Mouse (Mus musculus) embryo, embryonic 10.5 days (tissue): ENCODE data around the gene Hspa12a.

Source experiments
- DNase-seq: peaks from one replicate; pipeline ENCODE4 v3.0.0-alpha.2; 2015; ENCODE audit warnings: low spot score

The Hspa12a gene

GRCm38 (mm10) chr19:58823301-58823700, 120.2 kb downstream of the Hspa12a start:
- no peak for DNase-seq

DNA sequence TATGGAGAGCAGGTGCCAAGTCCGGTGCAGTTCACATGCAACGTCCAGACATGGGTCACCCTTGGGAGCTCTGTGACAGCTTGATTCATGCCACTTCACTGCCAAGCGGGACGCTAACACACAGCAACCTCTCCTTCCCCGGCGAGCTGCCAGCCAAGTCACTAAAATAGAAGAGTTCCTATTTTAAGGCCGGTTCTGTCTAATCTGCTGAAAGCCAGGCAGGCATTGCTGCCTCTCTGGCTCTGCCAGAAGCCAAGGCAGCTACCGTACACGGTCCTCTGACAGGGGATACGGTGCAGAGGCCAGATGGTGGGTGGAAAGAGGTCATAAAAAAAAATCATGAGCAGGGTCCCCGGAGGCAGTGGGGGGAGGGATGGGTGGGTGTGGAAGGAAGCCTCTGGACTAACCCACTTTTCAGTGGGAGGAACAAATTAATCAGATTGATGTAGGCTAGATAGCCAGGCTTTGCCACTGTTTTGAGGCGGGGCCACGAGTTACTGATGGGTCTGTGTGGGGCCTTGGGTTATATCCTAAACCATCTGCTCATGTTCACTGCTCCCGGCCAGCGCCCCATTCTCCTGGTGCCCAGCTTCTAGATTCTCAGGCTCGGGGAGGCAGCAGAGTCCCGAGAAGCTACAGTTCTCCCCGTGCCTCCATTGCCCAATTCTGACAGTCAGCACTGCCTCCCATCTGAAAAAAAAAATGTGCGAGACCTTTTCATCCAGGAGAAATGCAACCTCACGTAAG, 120.8 kb downstream of the Hspa12a start:
- peak; percentile 21 for DNase-seq

DNA sequence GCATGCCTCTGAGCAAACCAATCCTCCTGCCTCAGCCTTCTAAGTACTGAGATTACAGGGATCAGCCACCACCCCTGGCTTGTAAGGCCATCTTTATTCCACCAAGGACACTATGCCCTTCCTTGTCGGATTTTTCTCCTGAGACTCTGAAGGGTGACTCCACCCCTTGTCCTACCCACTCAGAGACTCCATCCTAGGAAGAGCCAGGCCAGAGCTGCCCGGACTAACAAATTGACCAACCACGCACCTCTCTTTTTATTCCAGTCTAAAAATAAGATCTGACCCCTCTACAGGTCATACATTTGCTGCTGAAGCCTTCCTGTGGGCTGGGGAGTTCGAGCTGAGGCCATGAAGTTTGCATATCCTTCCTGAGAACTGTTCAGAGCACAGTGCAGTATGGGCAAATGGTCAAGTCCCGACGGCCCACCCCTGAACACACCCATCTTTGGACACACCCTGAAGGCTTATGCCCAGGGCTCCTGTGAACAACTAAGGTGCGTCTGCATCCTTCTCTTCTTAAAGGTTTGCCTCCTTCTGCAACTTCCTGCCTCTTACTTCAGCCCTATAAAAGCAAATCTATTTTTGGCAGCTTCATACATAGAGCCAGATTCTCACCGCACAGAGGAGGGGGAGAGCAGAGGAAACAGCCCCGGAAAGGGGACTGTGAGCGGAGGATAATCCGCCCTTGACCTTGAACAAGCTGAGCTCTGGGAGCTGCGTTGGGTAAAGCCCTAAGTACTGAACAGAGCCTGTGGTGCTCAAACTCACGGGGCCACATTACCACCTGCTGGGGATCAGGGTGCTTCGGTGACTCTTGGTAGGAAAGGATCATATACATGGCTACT, 124.7 kb downstream of the Hspa12a start:
- no peak for DNase-seq

DNA sequence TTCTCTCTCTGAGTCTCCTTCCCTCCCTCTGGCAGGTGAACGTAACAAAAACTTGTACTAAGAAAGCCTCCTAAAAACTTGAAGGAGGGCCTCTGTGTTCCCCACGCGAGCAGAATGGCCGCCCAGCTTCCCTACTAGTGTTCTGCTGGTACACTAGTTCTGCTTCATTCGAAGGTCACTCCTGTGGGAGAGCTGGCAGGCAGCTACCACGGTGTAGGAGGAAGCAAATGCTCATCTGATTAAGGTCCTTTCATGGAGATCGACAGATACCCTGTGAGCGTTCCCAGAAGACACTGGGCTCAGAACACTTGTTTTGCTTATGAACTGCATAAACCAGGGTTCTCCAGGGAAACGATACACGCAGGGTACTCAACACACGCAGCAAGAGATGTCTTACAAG, 126.1 kb downstream of the Hspa12a start:
- no peak for DNase-seq

DNA sequence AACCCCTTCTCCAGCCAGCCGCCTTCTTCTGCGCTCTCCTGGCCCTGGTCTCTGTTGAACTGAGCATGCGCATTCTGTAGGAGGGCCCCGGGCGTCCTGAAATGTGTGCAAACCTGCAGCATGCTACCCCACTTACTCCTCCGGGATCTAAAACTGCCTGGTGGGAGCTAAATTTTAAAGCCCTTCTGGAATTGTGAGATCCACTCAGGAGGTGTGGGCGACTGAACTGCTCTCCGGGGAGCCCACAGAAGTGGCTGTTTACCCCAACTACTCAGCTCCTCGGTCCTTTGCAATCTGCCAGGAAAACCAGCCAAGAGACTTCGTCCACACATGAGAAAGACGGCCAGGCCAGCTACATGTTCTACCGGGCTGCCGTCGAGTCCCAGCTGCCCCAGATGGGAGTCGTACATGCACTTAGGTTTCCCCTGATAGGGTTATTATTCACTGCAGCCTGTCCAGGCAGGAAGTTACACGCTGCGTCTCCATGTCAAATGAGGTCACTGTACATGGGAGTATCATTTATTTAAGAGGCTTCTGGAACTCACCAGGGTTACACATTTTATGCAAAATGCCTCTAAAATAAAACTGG, 126.9 kb downstream of the Hspa12a start:
- no peak for DNase-seq

DNA sequence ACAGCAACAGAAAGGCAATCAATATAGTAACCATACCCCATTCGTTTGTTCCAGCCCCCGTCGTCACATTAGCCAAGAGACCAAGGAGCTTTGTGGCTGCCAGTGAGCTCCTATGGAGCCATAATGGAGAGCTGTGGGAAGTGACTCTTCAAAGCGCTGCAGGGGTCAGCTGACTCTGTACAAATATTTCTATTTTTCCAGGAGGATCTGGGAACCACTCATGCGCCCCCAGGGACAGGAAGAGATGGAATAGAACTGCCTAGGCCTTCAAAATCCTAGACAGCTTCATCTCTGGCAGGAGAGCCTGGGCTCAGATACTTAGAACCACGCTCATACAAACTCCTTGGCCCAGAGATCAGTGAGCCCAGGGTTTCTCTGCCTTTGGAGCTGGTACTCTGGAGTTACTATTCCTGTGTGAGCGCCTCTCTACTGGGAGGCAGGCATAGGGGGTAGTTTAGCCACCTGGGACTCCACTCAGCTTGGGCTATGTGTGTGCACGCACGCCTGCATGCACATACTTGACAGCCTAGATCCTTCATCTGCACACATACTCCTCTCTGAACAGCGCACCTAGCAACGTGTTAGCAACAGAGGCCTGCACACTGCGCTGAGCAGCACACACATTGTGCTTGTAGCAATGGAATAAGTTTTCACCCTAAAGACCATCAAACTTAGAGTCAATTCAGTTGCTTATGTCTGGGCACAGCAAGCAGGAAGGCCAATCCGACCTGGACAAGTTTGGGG, 128.1 kb downstream of the Hspa12a start:
- no peak for DNase-seq

GRCm38 (mm10) chr19:58810536-58810935, 132.9 kb downstream of the Hspa12a start:
- no peak for DNase-seq

- DNase-seq: no peak
Measured at GRCm38 (mm10) chr19:58808864-58809263, 134.6 kb downstream of the Hspa12a start.

DNA sequence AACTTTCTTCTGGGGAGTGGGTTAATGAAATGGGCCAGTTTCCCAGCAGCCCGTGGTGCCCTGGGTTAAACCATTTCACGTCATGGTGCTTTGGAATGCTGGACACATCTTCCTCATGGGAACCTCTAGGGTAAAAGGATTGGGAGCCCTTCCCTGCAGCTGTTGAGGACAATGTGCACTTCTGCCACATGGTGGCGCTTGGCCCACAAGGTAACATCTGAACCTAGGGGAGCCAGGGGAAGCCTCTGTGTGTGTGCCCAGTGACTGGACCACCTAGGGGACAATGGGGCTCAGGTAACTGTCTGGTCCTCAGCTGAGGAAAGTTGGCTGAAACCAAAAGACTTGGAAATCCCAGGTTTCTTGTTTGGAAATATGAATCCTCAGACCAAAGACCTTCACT, 137.1 kb downstream of the Hspa12a start:
- DNase-seq: peak; percentile 86

DNA sequence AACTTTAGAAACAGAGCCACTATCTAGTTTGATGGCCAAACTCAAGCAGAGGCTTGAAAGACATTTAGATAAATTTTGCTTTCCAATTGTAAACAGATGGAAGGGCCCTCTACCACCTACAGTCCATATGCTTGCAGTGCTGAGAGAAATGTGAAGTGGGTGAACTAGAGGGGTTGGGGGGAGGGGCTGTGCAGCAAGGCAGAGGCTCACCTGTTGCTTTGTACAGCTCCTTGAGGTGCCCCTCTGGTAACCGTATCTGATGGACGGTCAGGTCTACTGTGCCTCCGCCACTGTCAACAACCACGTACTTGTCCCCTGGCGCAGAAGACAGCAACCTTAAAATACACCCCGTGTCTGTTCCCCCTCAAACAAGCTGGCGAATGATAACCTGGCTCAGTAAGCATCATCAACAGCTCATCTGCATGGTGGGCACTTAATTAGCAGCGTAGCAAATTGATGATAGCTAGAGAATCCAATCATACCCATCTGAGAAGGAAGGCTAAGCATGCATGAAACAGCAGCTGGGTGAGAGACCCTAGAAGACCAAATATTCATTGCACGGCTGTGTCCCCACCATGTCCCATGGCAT, 138.2 kb downstream of the Hspa12a start:
- DNase-seq: no peak

GRCm38 (mm10) chr19:58795114-58795669, 148.3 kb downstream of the Hspa12a start:
- DNase-seq: no peak

DNA sequence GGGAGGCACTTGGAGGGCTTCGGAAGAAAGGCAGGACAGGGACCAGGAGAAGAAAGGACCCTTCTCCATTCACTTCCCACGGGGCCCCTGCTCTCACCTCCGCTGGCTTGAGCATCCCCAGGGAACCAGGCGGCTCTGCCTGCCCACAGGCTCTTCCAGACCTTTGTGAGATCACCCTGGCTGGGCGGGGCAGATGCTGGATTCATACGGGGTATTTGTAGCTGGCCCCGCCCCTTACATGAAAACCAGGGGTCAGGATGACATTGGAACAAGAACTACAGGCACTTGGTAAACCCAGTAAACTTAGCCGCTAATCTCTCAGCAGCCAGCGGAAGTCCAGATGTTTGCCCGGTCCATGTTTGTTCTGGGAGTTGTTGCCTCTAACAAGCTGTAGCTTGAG, 149.2 kb downstream of the Hspa12a start, which contains the start of gene 1700019N19Rik:
TSS of gene 1700019N19Rik (minus strand) at position 178 of the 400 bp plus-strand sequence.
- no peak for DNase-seq

GRCm38 (mm10) chr19:58789194-58789593, 154.3 kb downstream of the Hspa12a start:
- DNase-seq: no peak

DNA sequence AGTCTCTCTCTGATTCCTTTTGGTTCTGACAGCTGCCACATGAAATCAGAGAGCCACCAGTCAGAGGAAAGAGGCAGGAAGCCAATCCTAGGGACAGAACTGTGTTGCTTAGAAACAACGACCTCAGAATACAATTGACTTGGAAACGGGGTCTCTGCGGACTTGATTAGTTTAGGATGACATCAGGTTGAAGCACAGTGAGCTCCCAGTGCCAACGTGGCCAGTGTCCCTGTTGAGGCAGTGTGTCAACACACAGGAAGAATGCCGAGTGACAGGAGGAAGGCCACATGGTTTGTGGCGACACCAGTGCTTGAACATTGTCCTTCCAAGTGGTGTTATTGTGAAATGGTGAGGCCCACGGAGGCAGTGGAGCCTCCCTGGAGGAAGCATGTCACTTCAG, 159.5 kb downstream of the Hspa12a start:
- peak; percentile 35 for DNase-seq

GRCm38 (mm10) chr19:58781566-58781965, 161.9 kb downstream of the Hspa12a start:
- no peak for DNase-seq

DNA sequence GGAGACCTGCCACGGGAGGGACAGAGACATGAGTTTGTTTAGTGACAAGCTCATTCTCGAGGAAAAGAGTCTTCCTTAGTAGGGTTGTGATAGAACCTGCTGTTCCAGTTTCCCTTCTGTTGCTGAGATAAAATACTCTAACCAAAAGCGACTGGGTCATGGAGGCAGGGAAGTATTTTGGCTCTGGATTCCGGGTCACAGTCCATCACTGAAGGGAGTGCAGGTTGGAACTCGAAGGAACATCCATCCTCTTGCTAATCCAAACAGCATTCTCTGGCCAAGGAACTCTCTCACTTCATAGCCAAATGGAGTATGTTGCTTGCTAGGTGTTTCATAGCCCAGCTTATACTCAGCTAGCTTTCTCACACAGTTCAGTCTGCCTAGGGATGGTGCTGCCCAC, 167.0 kb downstream of the Hspa12a start:
- no peak for DNase-seq

DNA sequence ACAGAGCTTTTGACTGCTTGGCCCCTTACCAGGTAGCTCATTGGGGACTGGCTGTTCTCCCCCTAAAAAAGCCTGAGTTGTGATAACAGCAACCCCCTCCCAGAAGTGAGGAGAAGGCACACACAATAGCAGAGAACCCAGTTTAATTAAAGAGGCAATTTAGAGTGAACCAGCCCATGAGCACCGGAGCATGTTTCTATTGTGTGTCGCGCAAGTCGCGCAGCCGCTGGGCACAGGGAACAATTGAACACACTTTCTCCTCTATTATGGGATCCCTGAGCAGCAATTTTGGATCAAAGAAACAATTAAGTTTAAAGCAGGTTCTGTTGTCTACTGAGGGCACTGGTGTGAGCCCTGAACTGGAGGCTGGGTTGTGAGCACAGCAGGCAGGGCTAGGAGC, 176.1 kb downstream of the Hspa12a start:
- no peak for DNase-seq

DNA sequence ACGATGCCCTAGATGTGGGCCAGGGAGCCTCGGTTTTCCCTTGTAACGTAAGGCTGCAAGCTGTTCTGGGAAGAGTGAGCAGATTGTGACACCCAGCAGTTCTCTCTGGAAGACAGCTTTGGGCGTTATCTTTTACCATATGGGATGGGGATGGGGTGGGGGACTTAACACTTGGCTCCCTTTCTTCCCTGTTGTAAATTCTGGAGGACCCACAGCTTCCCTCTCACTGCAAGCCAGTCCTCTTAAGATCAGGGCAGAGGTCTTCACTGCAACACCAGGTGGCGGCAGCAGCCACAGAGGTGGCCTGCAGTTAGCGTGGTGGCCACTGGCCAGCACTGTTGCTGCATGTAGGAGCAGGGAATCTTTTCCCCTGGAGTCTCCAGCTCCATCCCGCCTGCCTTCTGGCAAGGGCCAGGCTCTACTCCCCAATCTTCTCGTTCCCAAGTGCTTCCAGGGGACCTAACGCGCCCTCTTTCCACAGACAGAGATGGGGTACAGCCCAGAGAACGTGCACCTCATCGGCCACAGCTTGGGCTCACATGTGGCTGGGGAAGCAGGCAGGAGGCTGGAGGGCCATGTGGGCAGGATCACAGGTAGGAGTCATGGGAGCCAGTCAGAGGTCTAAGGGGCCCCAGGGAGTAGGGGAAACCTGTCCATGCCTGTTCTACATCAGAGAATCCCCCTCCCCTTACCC, 180.5 kb downstream of the Hspa12a start:
- DNase-seq: peak; percentile 83

GRCm38 (mm10) chr19:58762316-58762715, 181.1 kb downstream of the Hspa12a start:
- peak; percentile 43 for DNase-seq

DNA sequence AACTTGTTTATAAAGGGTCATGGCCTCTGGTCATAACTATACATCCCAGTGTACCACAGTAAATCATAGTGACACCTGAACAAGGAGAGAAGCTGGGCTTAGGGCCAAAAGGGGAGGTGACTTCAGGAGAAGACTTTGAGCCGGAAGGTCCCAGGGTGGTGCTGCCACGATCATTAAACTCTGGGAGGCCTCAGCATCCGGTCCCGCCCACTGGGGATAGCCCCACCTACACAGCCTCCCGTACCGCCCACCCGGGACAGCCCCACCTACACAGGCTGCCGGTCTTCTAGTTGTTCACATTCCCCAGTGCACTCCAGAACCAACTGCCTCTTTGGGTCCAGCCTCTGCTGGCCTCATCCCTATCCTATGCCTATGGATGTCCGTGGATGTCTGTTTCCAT, 184.0 kb downstream of the Hspa12a start, which contains the start of gene Pnliprp2:
TSS of gene Pnliprp2 (plus strand) at position 297 of the 400 bp plus-strand sequence.
- DNase-seq: no peak

DNA sequence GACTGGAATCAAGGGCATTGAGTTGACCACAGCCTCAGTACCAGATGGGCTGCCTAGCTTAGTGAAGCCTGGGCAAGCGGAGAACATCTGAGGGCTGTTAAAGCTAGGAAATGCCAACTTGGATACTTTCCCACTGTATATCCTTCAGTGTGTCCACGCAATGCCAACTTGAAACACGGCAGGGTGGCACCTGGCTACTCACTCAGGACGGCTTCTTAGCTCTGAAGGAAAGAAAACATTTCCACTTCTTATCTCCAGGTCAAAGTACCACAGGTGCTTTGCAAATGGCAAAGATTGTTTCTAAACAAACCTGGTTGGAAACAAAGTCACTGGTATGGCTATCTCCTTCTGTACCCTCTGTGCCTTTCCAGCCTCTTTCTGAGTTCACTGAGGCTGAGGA, 184.6 kb downstream of the Hspa12a start:
- no peak for DNase-seq
